Mouse (Mus musculus): Measurements from ENCODE around the gene Adcy2. TPM values are rescaled to one million over a fixed set of nuclear protein-coding genes. Genes with fewer than 3 reads are reported as not detected.

Gene Adcy2
- polyA plus RNA-seq, 1 experiment from 2014 or later, result 0.35 TPM

- H3K4me3 ChIP-seq, result no peak overlapping the region
- no peak overlapping the region for H3K27ac ChIP-seq (replicated peaks)
- H3K9me3 ChIP-seq (replicated peaks), result no peaks in the 10 kb centered on the region
- H3K4me1 ChIP-seq, result no peaks in the 10 kb centered on the region
- 89% methylated on average over 1 of the region's 1 CpGs for WGBS
- H3K27me3 ChIP-seq (ENCODE audit: low read depth, poor library complexity, severe bottlenecking), result no peaks in the 10 kb centered on the region
- no peaks in the 10 kb centered on the region for H3K36me3 ChIP-seq
- no peak for DNase-seq (ENCODE audit: low spot score)
Measured at GRCm38 (mm10) chr13:68941429-68941828, 57.9 kb downstream of the Adcy2 start.

- Histone ChIP-seq H3K27me3 (ENCODE audit: low read depth, poor library complexity, severe bottlenecking) (no peaks in the 10 kb centered on the region), H3K9me3 (replicated peaks) (no peaks in the 10 kb centered on the region), H3K36me3 (no peaks in the 10 kb centered on the region), H3K4me1 (no peaks in the 10 kb centered on the region), H3K4me3 (no peak overlapping the region), H3K27ac (replicated peaks) (no peak overlapping the region)
- WGBS, result 66% methylated on average over 1 of the region's 1 CpGs
- no peak for DNase-seq (ENCODE audit: low spot score)
Measured at GRCm38 (mm10) chr13:68932283-68932647, 67.1 kb downstream of the Adcy2 start.

GRCm38 (mm10) chr13:68931602-68932282 lies 67.6 kb downstream of the Adcy2 start:
- no peaks in the 10 kb centered on the region for H3K9me3 ChIP-seq (replicated peaks)
- no peak overlapping the region for H3K4me3 ChIP-seq
- no peaks in the 10 kb centered on the region for H3K36me3 ChIP-seq
- H3K27me3 ChIP-seq (ENCODE audit: low read depth, poor library complexity, severe bottlenecking), result no peaks in the 10 kb centered on the region
- H3K27ac ChIP-seq (replicated peaks), result no peak overlapping the region
- no peak for DNase-seq (ENCODE audit: low spot score)
- no peaks in the 10 kb centered on the region for H3K4me1 ChIP-seq
- WGBS, result 81% methylated on average over 8 of the region's 8 CpGs

- H3K9me3 ChIP-seq (replicated peaks), result no peaks in the 10 kb centered on the region
- H3K4me3 ChIP-seq, result no peak overlapping the region
- no peak overlapping the region for H3K27ac ChIP-seq (replicated peaks)
- 79% methylated on average over 6 of the region's 6 CpGs for WGBS
- H3K27me3 ChIP-seq (ENCODE audit: low read depth, poor library complexity, severe bottlenecking), result no peaks in the 10 kb centered on the region
- no peaks in the 10 kb centered on the region for H3K4me1 ChIP-seq
- no peaks in the 10 kb centered on the region for H3K36me3 ChIP-seq
- no peak for DNase-seq (ENCODE audit: low spot score)
Measured at GRCm38 (mm10) chr13:68928469-68928868, 70.9 kb downstream of the Adcy2 start.

- no peak for DNase-seq (ENCODE audit: low spot score)
- no peaks in the 10 kb centered on the region for H3K27me3 ChIP-seq (ENCODE audit: low read depth, poor library complexity, severe bottlenecking)
- no peak overlapping the region for H3K4me3 ChIP-seq
- no peaks in the 10 kb centered on the region for H3K36me3 ChIP-seq
- H3K9me3 ChIP-seq (replicated peaks), result no peaks in the 10 kb centered on the region
- WGBS, result 84% methylated on average over 11 of the region's 11 CpGs
- no peaks in the 10 kb centered on the region for H3K4me1 ChIP-seq
- H3K27ac ChIP-seq (replicated peaks), result no peak overlapping the region
Measured at GRCm38 (mm10) chr13:68913666-68914288, 85.6 kb downstream of the Adcy2 start.

GRCm38 (mm10) chr13:68906667-68907066 lies 92.7 kb downstream of the Adcy2 start:
- H3K36me3 ChIP-seq, result no peaks in the 10 kb centered on the region
- no peak overlapping the region for H3K4me3 ChIP-seq
- 72% methylated on average over 1 of the region's 1 CpGs for WGBS
- H3K9me3 ChIP-seq (replicated peaks), result no peaks in the 10 kb centered on the region
- no peak overlapping the region for H3K27ac ChIP-seq (replicated peaks)
- no peaks in the 10 kb centered on the region for H3K4me1 ChIP-seq
- no peaks in the 10 kb centered on the region for H3K27me3 ChIP-seq (ENCODE audit: low read depth, poor library complexity, severe bottlenecking)
- no peak for DNase-seq (ENCODE audit: low spot score)

GRCm38 (mm10) chr13:68902708-68903107 lies 96.6 kb downstream of the Adcy2 start:
- Histone ChIP-seq H3K27ac (replicated peaks) (no peak overlapping the region), H3K9me3 (replicated peaks) (no peaks in the 10 kb centered on the region), H3K36me3 (no peaks in the 10 kb centered on the region), H3K27me3 (ENCODE audit: low read depth, poor library complexity, severe bottlenecking) (no peaks in the 10 kb centered on the region), H3K4me3 (no peak overlapping the region), H3K4me1 (no peaks in the 10 kb centered on the region)
- DNase-seq (ENCODE audit: low spot score), result no peak
- 76% methylated on average over 1 of the region's 1 CpGs for WGBS

- Histone ChIP-seq H3K36me3 (no peaks in the 10 kb centered on the region), H3K4me3 (no peak overlapping the region), H3K9me3 (replicated peaks) (no peaks in the 10 kb centered on the region), H3K27ac (replicated peaks) (no peak overlapping the region), H3K27me3 (ENCODE audit: low read depth, poor library complexity, severe bottlenecking) (no peaks in the 10 kb centered on the region), H3K4me1 (no peaks in the 10 kb centered on the region)
- WGBS, result 89% methylated on average over 9 of the region's 9 CpGs
- DNase-seq (ENCODE audit: low spot score), result no peak
Measured at GRCm38 (mm10) chr13:68889929-68890593, 109.3 kb downstream of the Adcy2 start.

GRCm38 (mm10) chr13:68868776-68869175 lies 130.6 kb downstream of the Adcy2 start:
- H3K27ac ChIP-seq (replicated peaks), result no peak overlapping the region

GRCm38 (mm10) chr13:68867940-68868655 lies 131.2 kb downstream of the Adcy2 start:
- H3K36me3 ChIP-seq, result no peaks in the 10 kb centered on the region
- 84% methylated on average over 1 of the region's 1 CpGs for WGBS
- no peak overlapping the region for H3K4me3 ChIP-seq
- H3K27ac ChIP-seq (replicated peaks), result no peak overlapping the region
- DNase-seq (ENCODE audit: low spot score), result no peak
- H3K9me3 ChIP-seq (replicated peaks), result no peaks in the 10 kb centered on the region
- H3K27me3 ChIP-seq (ENCODE audit: low read depth, poor library complexity, severe bottlenecking), result no peaks in the 10 kb centered on the region
- H3K4me1 ChIP-seq, result no peaks in the 10 kb centered on the region

More at GRCm38 (mm10) chr13:68868776-68869175, 130.6 kb downstream of the Adcy2 start:
- no peak for DNase-seq (ENCODE audit: low spot score)
- Histone ChIP-seq H3K9me3 (replicated peaks) (no peaks in the 10 kb centered on the region), H3K27me3 (ENCODE audit: low read depth, poor library complexity, severe bottlenecking) (no peaks in the 10 kb centered on the region), H3K4me3 (no peak overlapping the region), H3K36me3 (no peaks in the 10 kb centered on the region), H3K4me1 (no peaks in the 10 kb centered on the region)
- 90% methylated on average over 6 of the region's 6 CpGs for WGBS

GRCm38 (mm10) chr13:68860036-68860435 lies 139.3 kb downstream of the Adcy2 start:
- Histone ChIP-seq H3K27me3 (ENCODE audit: low read depth, poor library complexity, severe bottlenecking) (no peaks in the 10 kb centered on the region), H3K27ac (replicated peaks) (no peak overlapping the region), H3K9me3 (replicated peaks) (no peaks in the 10 kb centered on the region), H3K4me3 (no peak overlapping the region), H3K36me3 (no peaks in the 10 kb centered on the region), H3K4me1 (no peaks in the 10 kb centered on the region)
- 84% methylated on average over 4 of the region's 4 CpGs for WGBS
- no peak for DNase-seq (ENCODE audit: low spot score)

GRCm38 (mm10) chr13:68848265-68848664 lies 151.1 kb downstream of the Adcy2 start:
- 86% methylated on average over 3 of the region's 3 CpGs for WGBS
- DNase-seq (ENCODE audit: low spot score), result no peak
- Histone ChIP-seq H3K9me3 (replicated peaks) (no peaks in the 10 kb centered on the region), H3K4me3 (no peak overlapping the region), H3K36me3 (no peaks in the 10 kb centered on the region), H3K27me3 (ENCODE audit: low read depth, poor library complexity, severe bottlenecking) (no peaks in the 10 kb centered on the region), H3K4me1 (no peaks in the 10 kb centered on the region), H3K27ac (replicated peaks) (no peak overlapping the region)

- Histone ChIP-seq H3K27me3 (ENCODE audit: low read depth, poor library complexity, severe bottlenecking) (no peaks in the 10 kb centered on the region), H3K4me1 (no peaks in the 10 kb centered on the region), H3K36me3 (no peaks in the 10 kb centered on the region), H3K27ac (replicated peaks) (no peak overlapping the region), H3K4me3 (no peak overlapping the region), H3K9me3 (replicated peaks) (no peaks in the 10 kb centered on the region)
- WGBS, result 51% methylated on average over 2 of the region's 2 CpGs
- no peak for DNase-seq (ENCODE audit: low spot score)
Measured at GRCm38 (mm10) chr13:68839517-68839916, 159.8 kb downstream of the Adcy2 start.

Data from midbrain, embryonic 10.5 days (tissue).